ENCODE assay signal across 11 mouse cellular contexts in the genomic region with DNA sequence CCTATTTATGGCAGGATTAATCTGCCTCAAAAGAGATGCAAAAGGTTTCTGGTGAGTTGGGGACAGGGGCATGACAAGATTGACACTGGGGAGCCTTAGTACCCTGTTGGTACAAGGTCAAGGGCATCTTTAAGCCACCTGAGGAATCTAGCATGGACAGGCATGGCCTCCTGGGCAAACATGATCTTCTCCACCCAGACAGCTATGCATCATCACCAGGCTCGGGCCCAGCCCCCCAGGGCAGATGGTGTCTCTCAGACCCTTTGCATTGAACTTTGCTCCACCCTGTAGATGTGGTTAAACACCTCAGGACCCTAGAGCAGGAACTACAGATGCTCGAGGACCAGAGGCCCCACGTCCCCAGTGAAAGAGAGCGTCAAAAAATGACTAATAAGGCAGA. TPM values are rescaled to one million over a fixed set of nuclear protein-coding genes. Genes with fewer than 3 reads are reported as not detected.
DNase-seq lines count a peak whose midpoint lies in the region; ATAC-seq and TF ChIP-seq lines count a peak whose summit lies in the region.
"Had no signal": no experiment of that assay in that cellular context is flagged by ENCODE, and none has a peak within 500 bp of the region (broad histone marks: within the 10 kb centered on the region; RNA-seq: fewer than 3 reads in every experiment).

A gene (plus strand): TSS at position 301 of the 400 bp plus-strand sequence.

- H3K9ac ChIP-seq in liver, embryonic 15.5 days, result no peak within 1 kb of the TSS

- TF ChIP-seq POLR2A in bone marrow, adult 2 months (IDR thresholded peaks at IDR 0.05; ENCODE audit: borderline replicate concordance, control insufficient read depth, low read depth, low read length), result no peak

- H3K9me3 ChIP-seq in liver, embryonic 15.5 days (replicated peaks), result no peaks in the 10 kb centered on the region

- 42% methylated on average over 4 of the region's 4 CpGs for WGBS in bone marrow, adult 2 months
- 52% methylated on average over 4 of the region's 4 CpGs for WGBS in liver, embryonic 15.5 days (ENCODE audit: insufficient replicate concordance)

- H3K4me2 ChIP-seq in liver, embryonic 15.5 days, result peak within 1 kb of the TSS; percentile 50

- no peaks in the 10 kb centered on the region for H3K27me3 ChIP-seq in liver, embryonic 15.5 days

- H3K36me3 ChIP-seq in liver, embryonic 15.5 days (replicated peaks), result no peaks in the 10 kb centered on the region

- peak within 1 kb of the TSS; percentile 79 for H3K27ac ChIP-seq in bone marrow, adult 2 months (ENCODE audit: control insufficient read depth, insufficient read depth, low read depth, low read length, poor library complexity)
- H3K27ac ChIP-seq in liver, embryonic 15.5 days (replicated peaks), result peak within 1 kb of the TSS; percentile 61

- H3K4me3 ChIP-seq in bone marrow, adult 2 months (replicated peaks; ENCODE audit: control insufficient read depth, low read depth, low read length), result peak within 1 kb of the TSS; percentile 53
- peak within 1 kb of the TSS; percentile 38 for H3K4me3 ChIP-seq in liver, embryonic 15.5 days (replicated peaks)

- no peak for ATAC-seq in liver, embryonic 15.5 days (ENCODE audit: insufficient read depth)

- peaks cover 4% of the 10 kb centered on the region for H3K4me1 ChIP-seq in bone marrow, adult 2 months (ENCODE audit: control insufficient read depth, insufficient read depth, low read length)
- peaks cover 36% of the 10 kb centered on the region for H3K4me1 ChIP-seq in liver, embryonic 15.5 days (replicated peaks)

- DNase-seq in thymus, postnatal 0 days (ENCODE audit: low spot score), result no peak
- no peak for DNase-seq in thymus, postnatal 10 days (ENCODE audit: low spot score in 2 of 2)
- peak; percentile 43 for DNase-seq in yolk sac, embryonic 10.5 days (ENCODE audit: low spot score)
- no peak for DNase-seq in cerebellum, postnatal 36 days
- DNase-seq in spleen, adult 18-20 months, result no peak
- DNase-seq: embryo, embryonic 11 days; kidney, postnatal 25 days; midbrain, embryonic 14.5 days; retina, postnatal 1 day had no signal

- no peak for TF ChIP-seq CTCF in bone marrow, adult 2 months (IDR thresholded peaks at IDR 0.05; ENCODE audit: control insufficient read depth, insufficient read depth, low read length)

RNA-seq across cellular contexts. Expression of the gene that starts here (rescaled TPM):
- polyA plus RNA-seq in thymus, postnatal 0 days (2015; fragmentation: Nextera tagmentation; extraction: Ambion mirVana), result 153 and 179 TPM in 2 replicates
- 28.6 and 134 TPM in 2 replicates for polyA plus RNA-seq in bone marrow, adult 2 months (2011; ENCODE audit: insufficient read depth, insufficient read length, low replicate concordance, missing spikeins)
- polyA plus RNA-seq in liver, embryonic 15.5 days (2015; fragmentation: Nextera tagmentation; extraction: Ambion mirVana), result 20.8 and 24.4 TPM in 2 replicates
